Mouse (Mus musculus): ENCODE data around the gene Gpr19.

Gpr19 gene

GRCm38 (mm10) chr6:134898095-134898965 is at the start of gene Gpr19:
Gene Gpr19 (minus strand): TSS chr6:134898578.
- DNase-seq, result peak; percentile 97

DNA sequence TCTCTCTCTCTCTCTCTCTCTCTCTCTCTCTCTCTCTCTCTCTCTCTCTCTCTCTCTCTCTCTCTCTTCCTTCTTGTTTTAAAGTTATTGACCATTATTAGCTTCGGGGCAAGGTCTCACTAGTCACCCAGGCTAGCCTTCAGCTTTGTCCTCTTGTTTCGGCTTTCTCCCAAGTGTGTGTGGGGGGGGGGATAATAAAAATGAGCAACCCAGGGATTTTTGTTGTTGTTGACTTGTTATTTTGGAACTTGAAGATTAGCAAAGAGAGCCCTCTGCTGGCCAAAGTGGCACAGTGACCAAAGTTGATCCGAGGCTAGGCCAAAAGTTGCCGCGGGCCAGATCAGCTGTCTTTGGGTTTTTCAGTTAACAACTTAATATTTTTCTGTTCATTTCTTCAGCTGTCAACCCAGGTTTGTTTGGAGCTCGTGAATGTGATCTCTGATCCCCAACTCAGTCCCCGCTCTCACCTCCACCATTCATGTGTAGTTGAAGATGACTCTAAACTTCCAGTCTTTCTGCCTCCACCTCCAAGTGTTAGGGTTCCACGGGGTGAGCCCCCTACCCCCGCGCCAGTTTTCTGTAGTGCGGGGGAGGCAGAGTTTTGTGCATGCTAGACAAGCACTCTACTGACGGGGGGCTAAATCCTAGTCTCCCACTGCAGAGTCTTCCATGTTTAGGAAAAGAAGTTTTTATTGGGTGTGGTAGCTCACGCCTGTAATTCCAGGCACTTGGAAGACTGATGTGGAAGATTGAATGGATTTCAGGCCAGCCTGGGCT is 49.1 kb upstream of the Gpr19 start:
- peak; percentile 76 for DNase-seq

DNA sequence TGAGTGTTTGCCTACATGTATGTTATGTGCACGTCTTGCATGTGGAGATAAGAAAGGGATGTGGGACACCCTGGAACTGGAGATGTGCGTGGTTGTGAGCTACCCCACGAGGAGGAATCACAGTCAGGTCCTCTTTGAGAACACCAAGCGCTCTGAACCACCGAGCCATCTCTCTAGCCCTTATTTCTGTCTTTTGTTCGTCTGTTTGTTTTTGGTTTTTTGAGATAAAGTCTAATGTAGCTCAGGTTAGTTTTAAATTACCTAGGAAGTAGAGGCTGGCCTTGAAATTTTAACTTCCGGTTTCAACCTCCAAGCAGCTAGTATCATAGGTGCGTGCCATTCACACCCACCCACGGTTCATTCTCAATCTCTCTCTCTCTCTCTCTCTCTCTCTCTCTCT is 48.5 kb upstream of the Gpr19 start:
- no peak for DNase-seq

- no peak for DNase-seq
Measured at GRCm38 (mm10) chr6:134946054-134946453, 47.7 kb upstream of the Gpr19 start.

DNA sequence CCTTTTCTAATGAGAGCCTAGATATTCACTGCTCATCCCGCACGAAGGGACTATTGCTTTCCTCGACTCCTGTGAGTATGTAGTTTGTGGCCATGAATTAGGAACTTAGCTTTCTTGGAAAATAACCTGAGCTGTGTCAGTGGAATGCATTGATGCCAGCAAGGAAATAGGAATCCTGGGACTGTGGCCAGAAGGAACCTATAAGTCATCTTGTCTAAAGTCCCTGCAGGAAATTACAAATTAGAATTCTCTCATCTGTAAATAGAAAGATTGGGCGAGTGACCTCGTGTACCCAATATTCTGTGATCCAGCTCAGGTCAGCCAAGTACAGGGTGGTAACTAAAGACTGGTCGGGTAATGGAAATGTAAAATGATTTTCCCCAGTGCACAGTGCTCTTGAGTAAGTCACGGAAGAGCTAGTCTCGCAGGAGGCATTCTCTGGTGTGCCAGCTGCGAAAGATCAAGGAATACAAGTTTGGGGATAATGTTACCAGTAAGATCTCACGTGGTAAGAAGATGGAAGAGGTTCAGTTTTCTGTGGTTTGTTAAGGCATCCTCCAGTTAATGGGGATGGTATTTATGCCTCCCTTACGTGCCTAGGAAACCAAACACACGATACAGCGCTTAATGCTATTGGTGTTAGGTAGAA is 45.5 kb upstream of the Gpr19 start:
- no peak for DNase-seq

DNA sequence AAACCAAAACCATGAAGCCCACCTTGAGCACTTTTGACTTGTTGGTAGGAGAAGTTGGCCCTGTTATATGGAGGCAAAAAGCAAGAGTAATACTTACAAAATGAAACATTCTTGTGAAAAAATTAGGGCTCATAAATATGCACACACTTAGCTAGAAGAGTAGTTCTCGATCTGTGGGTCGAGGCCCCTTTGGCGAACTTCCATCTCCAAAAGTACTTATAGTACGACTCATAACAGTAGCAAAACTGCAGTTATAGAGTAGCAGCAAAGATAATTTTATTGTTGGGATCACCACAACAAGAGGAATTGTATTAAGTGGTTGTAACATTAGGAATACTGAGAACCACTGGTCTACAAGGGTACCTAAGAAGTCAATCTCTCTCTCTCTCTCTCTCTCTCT is 41.4 kb upstream of the Gpr19 start:
- DNase-seq, result no peak

- no peak for DNase-seq
Measured at GRCm38 (mm10) chr6:134934305-134934704, 35.9 kb upstream of the Gpr19 start.

DNA sequence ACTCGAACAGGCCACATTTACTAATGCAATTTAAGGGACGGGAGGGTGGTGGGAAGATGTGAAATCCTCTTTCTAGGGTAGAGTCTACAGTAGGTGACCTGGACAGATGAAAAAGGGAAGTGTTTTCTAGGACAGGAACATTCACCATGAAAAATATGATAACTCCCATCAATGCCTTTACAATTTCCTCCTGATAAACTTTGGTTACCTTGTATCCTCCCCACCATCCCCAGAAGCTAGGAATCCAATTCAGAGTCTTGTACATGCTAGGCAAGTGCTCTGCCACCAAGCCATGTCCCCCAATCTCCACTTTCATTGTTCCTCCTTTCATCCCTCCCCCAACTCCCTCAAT is 34.8 kb upstream of the Gpr19 start:
- no peak for DNase-seq

- no peak for DNase-seq
Measured at GRCm38 (mm10) chr6:134932486-134933206, 34.3 kb upstream of the Gpr19 start.

DNA sequence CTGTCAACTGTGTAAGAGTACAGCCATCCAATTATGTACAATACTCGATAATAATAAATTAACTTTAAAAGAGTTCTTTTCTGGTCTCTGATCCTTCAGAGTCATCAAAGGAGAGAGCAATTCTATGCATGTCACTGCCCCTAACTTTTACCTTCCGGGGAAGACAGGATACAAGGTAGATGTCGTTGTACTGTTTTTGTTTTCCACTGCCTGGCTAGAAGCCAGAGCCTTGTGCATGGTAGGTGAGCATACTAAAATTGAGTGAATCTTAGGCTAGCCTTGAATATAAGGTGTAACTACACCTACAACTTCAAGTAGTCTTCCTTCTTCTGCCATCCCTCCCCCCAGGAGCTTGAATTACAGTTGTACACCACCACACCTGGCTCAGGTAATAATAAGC is 32.8 kb upstream of the Gpr19 start:
- DNase-seq, result no peak

GRCm38 (mm10) chr6:134930383-134930782 is 32.0 kb upstream of the Gpr19 start:
- no peak for DNase-seq

DNA sequence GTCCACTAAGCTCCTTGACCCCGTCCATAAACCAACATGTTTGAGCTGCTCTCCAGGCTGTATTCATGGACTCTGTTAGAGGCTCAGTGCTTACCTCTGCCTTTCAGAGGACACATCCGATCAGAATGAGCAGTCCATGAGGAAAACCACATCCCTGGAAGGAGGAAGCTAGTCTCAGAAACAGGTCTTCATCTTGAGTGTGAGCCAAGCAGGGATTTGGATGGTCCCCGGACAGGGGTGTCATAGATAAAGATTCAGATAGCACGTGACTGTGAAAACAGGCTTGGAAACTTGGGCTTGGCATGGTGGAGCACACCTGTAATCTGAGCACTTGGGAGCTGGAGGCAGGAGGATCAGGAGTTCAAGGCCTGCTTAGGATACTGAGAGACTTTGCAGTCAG is 31.5 kb upstream of the Gpr19 start:
- no peak for DNase-seq

DNA sequence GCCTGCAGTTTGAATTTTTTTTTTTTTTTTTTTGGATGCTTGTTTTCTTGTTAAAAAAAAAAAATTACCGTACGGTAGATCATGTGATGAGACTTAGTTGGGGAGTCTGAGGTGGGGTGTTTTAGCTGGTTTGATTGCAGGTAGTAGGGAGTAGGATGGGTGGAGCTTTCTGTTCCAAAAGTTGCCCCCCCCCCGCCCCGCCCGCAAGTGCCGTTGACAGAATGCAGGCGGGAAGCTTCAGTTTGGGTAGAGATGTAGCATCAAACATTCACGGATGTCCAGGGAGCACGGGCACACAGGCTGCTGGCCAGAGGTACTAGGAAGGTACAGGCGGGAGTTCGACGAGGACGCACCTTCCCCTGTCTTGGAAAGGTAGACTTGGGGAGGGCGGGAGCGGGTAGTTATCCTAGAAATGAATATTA is 30.5 kb upstream of the Gpr19 start:
- peak; percentile 65 for DNase-seq

DNA sequence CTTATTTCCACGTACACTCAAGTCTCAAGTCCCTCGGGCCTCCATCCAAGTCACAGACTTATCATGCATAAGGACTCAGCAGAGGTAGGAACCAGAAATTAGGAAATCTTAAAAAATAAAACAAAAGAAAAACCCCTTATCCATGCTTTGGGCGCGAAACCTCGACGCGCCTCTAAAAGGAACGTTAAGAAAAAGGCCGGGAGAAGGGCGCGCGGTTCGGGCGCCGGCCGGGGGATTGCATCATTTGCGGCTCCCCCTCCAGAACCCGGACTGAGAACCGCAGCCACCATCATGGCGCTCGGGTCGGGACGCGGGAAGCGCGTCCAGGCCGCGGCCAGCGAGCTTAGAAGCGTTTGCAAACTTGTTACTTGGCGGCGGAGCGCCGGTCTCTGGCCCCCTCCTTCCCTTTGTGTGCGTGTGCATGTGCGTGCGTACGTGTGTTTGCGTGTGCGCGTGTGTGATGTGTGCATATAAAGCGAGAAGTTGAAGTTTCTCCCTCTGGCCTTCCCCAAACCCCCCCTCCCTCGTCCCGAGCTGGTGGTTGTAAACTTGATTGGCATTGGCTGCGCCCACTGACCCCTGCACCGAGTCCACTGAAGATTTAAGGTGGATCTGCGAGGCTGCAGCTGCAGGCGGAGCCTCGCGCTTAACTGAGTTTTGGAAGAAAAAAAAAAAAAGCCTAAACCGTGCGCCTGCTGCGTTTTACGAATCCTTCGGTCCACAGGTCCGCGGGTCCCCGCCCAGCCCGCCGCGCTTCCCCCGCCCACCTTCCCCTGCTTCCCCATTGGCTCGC is 29.9 kb upstream of the Gpr19 start:
- peak; percentile 95 for DNase-seq

DNA sequence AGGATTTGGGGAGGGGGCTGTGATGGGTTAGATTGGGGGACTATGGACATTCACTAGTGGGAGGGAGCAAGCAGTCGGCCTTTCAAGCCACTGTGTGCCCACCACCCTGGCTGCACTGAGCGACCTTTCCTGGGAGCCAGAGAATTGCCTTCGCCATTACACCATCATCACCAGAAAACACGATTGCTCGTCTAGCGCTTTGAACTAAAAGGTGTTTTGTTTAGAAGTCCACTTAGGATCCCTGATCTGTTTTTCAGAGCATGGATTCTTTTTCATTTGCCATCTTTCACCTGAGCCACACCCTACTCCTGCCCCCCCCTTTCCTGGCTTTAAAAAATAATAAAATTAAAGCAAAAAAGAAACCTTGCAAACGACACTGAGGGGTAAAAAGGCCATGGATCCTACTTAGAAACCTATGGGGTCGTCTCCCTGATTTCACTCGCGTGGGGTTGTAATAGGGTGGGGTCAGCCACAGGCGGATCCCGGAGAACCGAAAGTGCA is 29.3 kb upstream of the Gpr19 start:
- DNase-seq, result peak; percentile 54

GRCm38 (mm10) chr6:134926803-134927594 is 28.6 kb upstream of the Gpr19 start:
- peak; percentile 82 for DNase-seq

DNA sequence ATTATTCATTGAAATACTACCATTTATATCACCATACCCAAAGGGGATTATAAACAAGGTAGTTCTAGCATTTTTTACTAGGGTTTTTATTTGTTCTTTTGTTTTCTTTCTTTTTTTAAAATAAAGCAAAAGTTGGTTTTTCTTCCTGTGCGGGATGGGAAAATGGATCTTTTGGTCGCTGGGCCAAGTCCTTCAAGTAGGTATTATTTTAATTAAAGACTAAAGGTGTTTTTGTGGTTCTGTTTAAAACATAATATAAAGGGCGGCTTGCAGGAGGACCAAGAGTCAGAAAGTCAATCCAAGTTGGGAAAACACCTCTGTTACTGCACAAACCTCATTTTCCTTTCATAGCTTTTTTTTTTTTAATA is 27.9 kb upstream of the Gpr19 start:
- no peak for DNase-seq

GRCm38 (mm10) chr6:134925673-134926337 is 27.4 kb upstream of the Gpr19 start:
- no peak for DNase-seq

- no peak for DNase-seq
Measured at GRCm38 (mm10) chr6:134924262-134924661, 25.9 kb upstream of the Gpr19 start.

DNA sequence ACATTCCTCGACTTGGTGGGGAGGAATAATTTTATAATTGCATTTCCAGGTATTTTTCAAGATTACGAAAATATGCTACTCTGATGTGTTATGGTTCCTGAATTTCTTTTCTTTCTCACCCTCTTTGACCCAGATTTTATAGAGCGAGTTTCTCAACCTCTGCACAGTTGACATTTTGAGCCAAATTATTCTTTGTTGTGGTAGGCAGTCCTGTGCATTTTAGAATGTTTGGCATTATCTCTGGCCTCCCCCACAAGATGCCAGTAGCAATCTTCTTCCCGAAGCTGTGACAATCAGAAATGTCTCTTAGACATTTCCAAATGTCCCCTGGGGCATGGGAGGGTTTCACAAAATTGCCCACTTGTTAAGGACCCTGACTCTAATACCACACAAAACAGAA is 25.3 kb upstream of the Gpr19 start:
- no peak for DNase-seq

Data from embryo, embryonic 11 days (tissue).